Mouse (Mus musculus): Measurements from ENCODE around the gene Mrps18b. TPM values are rescaled to one million over a fixed set of nuclear protein-coding genes. Genes with fewer than 3 reads are reported as not detected.
A peak's percentile ranks its signal among the peaks of the same experiment; 100 is the strongest.

Gene Mrps18b
- polyA plus RNA-seq, 1 experiment from 2014 or later, result 126 TPM

- Histone ChIP-seq H3K9me3 (no peaks in the 10 kb centered on the region), H3K36me3 (peaks cover 5% of the 10 kb centered on the region; the same call in 1 of the 2 replicates), H3K4me1 (replicated peaks) (peaks cover 47% of the 10 kb centered on the region), H3K27ac (peak overlapping the region; percentile 72), H3K9ac (peak overlapping the region; percentile 71), H3K4me3 (replicated peaks) (peak overlapping the region; percentile 64), H3K27me3 (replicated peaks) (no peaks in the 10 kb centered on the region), H3K4me2 (replicated peaks) (peak overlapping the region; percentile 94)
- WGBS, result 3% methylated on average over 7 of the region's 7 CpGs
- ATAC-seq, result no peak
These were observed 47.2 kb downstream of the Mrps18b start for GRCm38 (mm10) chr17:35868961-35869345.

DNA sequence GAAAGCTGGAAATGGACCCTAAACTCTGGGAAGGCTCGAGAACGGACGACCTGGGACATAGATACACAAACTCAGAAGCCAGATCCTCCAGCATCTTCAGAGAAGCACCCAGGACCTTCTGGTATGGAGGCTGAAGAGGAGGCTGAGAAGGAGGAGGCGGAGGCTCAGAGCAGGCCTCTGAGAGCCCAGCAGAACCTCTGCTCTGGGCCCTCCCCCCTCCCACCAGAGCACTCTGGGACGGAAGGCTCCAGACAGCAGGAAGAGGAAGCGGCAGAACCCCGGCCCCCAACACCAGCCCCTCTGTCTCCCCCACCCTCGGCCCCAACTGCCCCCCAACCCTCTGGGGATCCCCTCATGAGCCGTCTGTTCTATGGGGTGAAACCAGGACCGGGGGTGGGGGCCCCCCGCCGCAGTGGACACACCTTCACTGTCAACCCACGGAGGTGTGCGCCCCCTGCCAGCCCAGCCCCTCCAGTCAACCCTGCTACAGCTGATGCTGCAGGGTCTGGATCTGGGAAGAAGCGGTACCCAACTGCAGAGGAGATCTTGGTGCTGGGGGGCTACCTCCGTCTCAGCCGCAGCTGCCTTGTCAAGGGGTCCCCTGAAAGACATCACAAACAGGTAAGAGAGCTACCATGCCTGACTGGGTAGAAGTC, 47.9 kb downstream of the Mrps18b start:
- peak overlapping the region; percentile 98 for H3K27ac ChIP-seq
- H3K36me3 ChIP-seq, result peaks cover 6% of the 10 kb centered on the region; the same call in 1 of the 2 replicates
- H3K4me1 ChIP-seq (replicated peaks), result peaks cover 43% of the 10 kb centered on the region
- WGBS, result 27% methylated on average over 17 of the region's 17 CpGs
- H3K27me3 ChIP-seq (replicated peaks), result no peaks in the 10 kb centered on the region
- ATAC-seq, result no peak
- peak overlapping the region; percentile 71 for H3K9ac ChIP-seq
- peak overlapping the region; percentile 94 for H3K4me2 ChIP-seq (replicated peaks)
- H3K4me3 ChIP-seq (replicated peaks), result peak overlapping the region; percentile 64
- no peaks in the 10 kb centered on the region for H3K9me3 ChIP-seq

- H3K9me3 ChIP-seq, result no peaks in the 10 kb centered on the region
- H3K27ac ChIP-seq, result peak overlapping the region; percentile 98
- H3K4me2 ChIP-seq (replicated peaks), result peak overlapping the region; percentile 94
- H3K36me3 ChIP-seq, result peaks cover 7% of the 10 kb centered on the region; the same call in 1 of the 2 replicates
- H3K4me1 ChIP-seq (replicated peaks), result peaks cover 39% of the 10 kb centered on the region
- ATAC-seq, result no peak
- WGBS, result 16% methylated on average over 26 of the region's 26 CpGs
- no peaks in the 10 kb centered on the region for H3K27me3 ChIP-seq (replicated peaks)
- peak overlapping the region; percentile 64 for H3K4me3 ChIP-seq (replicated peaks)
- H3K9ac ChIP-seq, result peak overlapping the region; percentile 71
These were observed 49.0 kb downstream of the Mrps18b start for GRCm38 (mm10) chr17:35866911-35867890.

DNA sequence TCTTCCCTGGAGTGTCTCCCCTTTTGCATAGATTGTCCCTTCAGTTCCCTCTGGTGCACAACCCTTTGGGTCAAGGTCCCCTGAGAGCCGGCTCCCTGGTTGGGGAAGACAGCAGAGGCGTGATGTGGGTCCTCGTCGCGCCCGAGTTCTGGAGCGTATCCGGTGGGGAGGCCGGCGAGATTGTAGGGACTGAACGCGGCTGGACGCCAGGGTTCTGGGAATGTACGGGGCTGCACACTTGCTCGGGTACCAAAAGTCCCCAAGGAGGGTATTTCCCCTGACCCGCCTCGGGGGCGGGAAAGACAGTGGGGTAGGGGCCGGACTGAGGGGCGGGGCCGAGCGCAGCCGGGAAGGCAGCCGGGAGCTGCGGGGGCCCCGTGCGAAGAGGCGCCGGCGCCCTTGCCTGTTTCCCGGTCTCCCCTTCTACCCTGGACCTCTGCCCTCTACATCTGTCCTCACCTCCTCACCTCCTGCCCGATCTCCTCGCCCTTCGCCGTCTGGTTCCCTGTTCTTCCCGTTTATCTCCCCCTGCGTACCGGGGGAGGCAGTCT, 49.8 kb downstream of the Mrps18b start:
- peak; percentile 63 for ATAC-seq
- Histone ChIP-seq H3K27ac (peak overlapping the region; percentile 98), H3K27me3 (replicated peaks) (no peaks in the 10 kb centered on the region), H3K4me1 (replicated peaks) (peaks cover 39% of the 10 kb centered on the region), H3K36me3 (peaks cover 6% of the 10 kb centered on the region; the same call in 1 of the 2 replicates), H3K4me2 (replicated peaks) (peak overlapping the region; percentile 94), H3K9ac (peak overlapping the region; percentile 71), H3K4me3 (replicated peaks) (peak overlapping the region; percentile 64), H3K9me3 (no peaks in the 10 kb centered on the region)
- WGBS, result 0% methylated on average over 36 of the region's 38 CpGs

DNA sequence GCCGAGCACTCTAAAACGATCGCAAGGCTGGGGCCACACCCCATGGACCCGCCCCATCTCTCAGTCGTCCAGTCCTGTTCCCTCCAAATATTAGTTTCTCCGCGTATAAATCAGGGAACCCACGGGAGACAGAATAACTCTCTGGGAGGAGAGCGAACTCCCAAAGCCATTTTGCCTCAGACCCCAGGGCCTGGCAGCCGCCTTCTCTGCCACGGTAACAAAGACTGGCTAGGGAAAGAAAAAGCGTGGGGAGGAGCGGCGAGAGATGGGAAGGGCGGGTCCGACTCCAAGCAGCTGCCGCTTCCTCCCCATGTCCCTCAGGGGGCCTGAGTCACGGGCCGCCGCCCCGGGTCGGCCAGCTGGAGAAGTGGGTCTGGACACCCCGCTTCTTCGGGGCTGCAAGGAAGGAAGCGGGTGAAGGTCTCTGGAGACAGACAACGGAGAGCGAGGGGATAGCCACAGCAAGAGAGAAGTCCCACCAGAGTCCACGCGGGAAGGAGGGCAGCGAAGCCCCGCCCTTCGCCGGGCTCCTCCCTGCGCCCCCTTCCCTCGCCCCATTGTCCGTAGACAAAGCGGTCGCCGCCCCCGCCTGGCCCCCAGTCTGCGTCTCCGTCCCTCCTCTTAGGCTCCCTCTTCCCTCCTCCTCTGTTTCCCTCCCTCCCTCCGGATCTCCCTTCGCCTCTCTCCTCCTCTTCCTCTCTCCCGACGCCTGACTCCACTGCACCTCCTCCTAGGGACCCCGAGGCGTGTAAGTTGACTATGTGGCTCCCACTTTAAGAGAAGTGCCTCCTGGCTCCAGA, 50.5 kb downstream of the Mrps18b start, which contains the start of gene Ppp1r18:
TSS of gene Ppp1r18 (plus strand) at position 113 of the 800 bp plus-strand sequence.
- peaks cover 42% of the 10 kb centered on the region for H3K4me1 ChIP-seq (replicated peaks)

GRCm38 (mm10) chr17:35864832-35865353, 51.3 kb downstream of the Mrps18b start:
- no peak for ATAC-seq
- peaks cover 43% of the 10 kb centered on the region for H3K4me1 ChIP-seq (replicated peaks)
- 31% methylated on average over 10 of the region's 10 CpGs for WGBS

More for the DNA sequence above, 50.5 kb downstream of the Mrps18b start, which contains the start of gene Ppp1r18:
- H3K4me2 ChIP-seq (replicated peaks), result peak within 1 kb of the TSS; percentile 94
- H3K27me3 ChIP-seq (replicated peaks), result no peaks in the 10 kb centered on the region
- WGBS, result under 1% methylated on average over 48 of the region's 48 CpGs
- 0 out of 2 replicates have a peak, but pooled peaks cover 2% of the 10 kb centered on the region for H3K36me3 ChIP-seq
- peak within 1 kb of the TSS; percentile 71 for H3K9ac ChIP-seq
- H3K27ac ChIP-seq, result peak within 1 kb of the TSS; percentile 98
- peak within 1 kb of the TSS; percentile 64 for H3K4me3 ChIP-seq (replicated peaks)
- ATAC-seq, result peak; percentile 65
- no peaks in the 10 kb centered on the region for H3K9me3 ChIP-seq

GRCm38 (mm10) chr17:35861198-35861857, 54.9 kb downstream of the Mrps18b start, which contains the start of gene Nrm:
Nrm (plus strand) TSS chr17:35861318.
- H3K4me3 ChIP-seq (replicated peaks), result peak within 1 kb of the TSS; percentile 88
- under 1% methylated on average over 47 of the region's 47 CpGs for WGBS
- ATAC-seq, result peak; percentile 95
- H3K9ac ChIP-seq, result peak within 1 kb of the TSS; percentile 85
- H3K4me1 ChIP-seq (replicated peaks), result peaks cover 18% of the 10 kb centered on the region
- H3K36me3 ChIP-seq, result peaks cover 13% of the 10 kb centered on the region; the same call in 1 of the 2 replicates
- H3K4me2 ChIP-seq (replicated peaks), result peak within 1 kb of the TSS; percentile 74
- no peaks in the 10 kb centered on the region for H3K27me3 ChIP-seq (replicated peaks)
- peak within 1 kb of the TSS; percentile 92 for H3K27ac ChIP-seq
- H3K9me3 ChIP-seq, result no peaks in the 10 kb centered on the region

More at GRCm38 (mm10) chr17:35864832-35865353, 51.3 kb downstream of the Mrps18b start:
- Histone ChIP-seq H3K27ac (peak overlapping the region; percentile 98), H3K9ac (peak overlapping the region; percentile 71), H3K27me3 (replicated peaks) (no peaks in the 10 kb centered on the region), H3K9me3 (no peaks in the 10 kb centered on the region), H3K4me3 (replicated peaks) (peak overlapping the region; percentile 64), H3K4me2 (replicated peaks) (peak overlapping the region; percentile 94), H3K36me3 (0 out of 2 replicates have a peak, but pooled peaks cover 2% of the 10 kb centered on the region)

- H3K27ac ChIP-seq, result peak overlapping the region; percentile 92
- 3% methylated on average over 12 of the region's 12 CpGs for WGBS
These were observed 55.4 kb downstream of the Mrps18b start for GRCm38 (mm10) chr17:35860831-35861197.

More at GRCm38 (mm10) chr17:35860831-35861197, 55.4 kb downstream of the Mrps18b start:
- Histone ChIP-seq H3K9me3 (no peaks in the 10 kb centered on the region), H3K4me2 (replicated peaks) (peak overlapping the region; percentile 74), H3K9ac (peak overlapping the region; percentile 85), H3K27me3 (replicated peaks) (no peaks in the 10 kb centered on the region), H3K36me3 (peaks cover 13% of the 10 kb centered on the region; the same call in 1 of the 2 replicates), H3K4me3 (replicated peaks) (peak overlapping the region; percentile 88), H3K4me1 (replicated peaks) (peaks cover 18% of the 10 kb centered on the region)
- ATAC-seq, result peak; percentile 19

Data from intestine, embryonic 15.5 days (tissue).